In the genomic region with DNA sequence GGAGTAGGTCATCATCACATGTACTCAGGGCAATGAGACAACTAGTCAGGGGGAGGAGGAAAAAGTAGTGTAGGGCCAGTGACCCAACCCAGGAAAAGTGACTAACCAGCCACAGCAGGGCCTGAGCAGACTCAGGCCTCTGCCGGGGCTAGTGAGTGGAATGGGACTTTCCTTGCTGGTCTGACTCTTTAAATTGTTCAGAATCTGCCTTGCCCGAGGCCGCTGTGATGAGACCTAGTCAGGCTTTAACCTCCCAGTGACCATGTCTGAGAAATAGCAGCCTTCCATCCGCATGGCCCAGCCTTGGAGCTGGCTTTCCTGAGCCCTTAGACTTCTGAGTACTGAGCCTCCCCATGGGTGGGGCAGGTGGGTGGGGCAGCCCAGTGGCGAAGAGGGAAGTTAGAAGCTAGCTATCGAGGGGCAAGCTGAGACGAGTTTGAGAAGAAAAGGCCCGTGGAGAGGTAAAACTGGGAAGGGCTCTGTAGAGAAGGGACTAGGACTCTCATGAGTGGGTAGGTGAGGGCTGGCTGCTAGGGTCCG, we compare ENCODE assay signal across 9 mouse cellular contexts. TPM values are rescaled to one million over a fixed set of nuclear protein-coding genes. Genes with fewer than 3 reads are reported as not detected.
A peak's percentile ranks its signal among the peaks of the same experiment; 100 is the strongest.
DNase-seq lines count a peak whose midpoint lies in the region; ATAC-seq and TF ChIP-seq lines count a peak whose summit lies in the region.
"Had no signal": no experiment of that assay in that cellular context is flagged by ENCODE, and none has a peak within 500 bp of the region (broad histone marks: within the 10 kb centered on the region; RNA-seq: fewer than 3 reads in every experiment).

No protein-coding gene starts in this region.

- peak overlapping the region; percentile 9; the same call in 1 of the 2 replicates for H3K27ac ChIP-seq in hindbrain, embryonic 10.5 days
- no peak overlapping the region for H3K27ac ChIP-seq in hindbrain, embryonic 11.5 days (ENCODE audit: low read depth, low read length)
- H3K27ac ChIP-seq in embryonic facial prominence, embryonic 14.5 days (replicated peaks; ENCODE audit: low read depth, low read length): peak overlapping the region; percentile 4; the same call in 1 of the 2 replicates
- peak overlapping the region; percentile 92 for H3K27ac ChIP-seq in limb, embryonic 10.5 days
- no peak overlapping the region for H3K27ac ChIP-seq in forebrain, embryonic 16.5 days (ENCODE audit: low read length)

- H3K4me1 ChIP-seq in hindbrain, embryonic 10.5 days (replicated peaks): peaks cover 35% of the 10 kb centered on the region
- H3K4me1 ChIP-seq in hindbrain, embryonic 11.5 days (replicated peaks; ENCODE audit: control insufficient read depth, insufficient read depth, low read length): no peaks in the 10 kb centered on the region
- H3K4me1 ChIP-seq in embryonic facial prominence, embryonic 14.5 days (ENCODE audit: control insufficient read depth, insufficient read depth, low read length): peaks cover 29% of the 10 kb centered on the region
- peaks cover 54% of the 10 kb centered on the region for H3K4me1 ChIP-seq in limb, embryonic 10.5 days
- peaks cover 10% of the 10 kb centered on the region for H3K4me1 ChIP-seq in forebrain, embryonic 16.5 days (replicated peaks; ENCODE audit: control insufficient read depth, insufficient read depth, low read length)

- ATAC-seq in hindbrain, embryonic 11.5 days (ENCODE audit: low FRiP score): no peak
- ATAC-seq in embryonic facial prominence, embryonic 14.5 days (ENCODE audit: low read depth): peak; percentile 12; the same call in 1 of the 2 replicates
- no peak for ATAC-seq in forebrain, embryonic 16.5 days

- no peak overlapping the region for H3K4me2 ChIP-seq in hindbrain, embryonic 11.5 days (replicated peaks; ENCODE audit: low read depth, low read length)
- H3K4me2 ChIP-seq in embryonic facial prominence, embryonic 14.5 days (ENCODE audit: low read depth, low read length): peak overlapping the region; percentile 16; the same call in 1 of the 2 replicates
- H3K4me2 ChIP-seq in myocyte (ENCODE audit: low read depth): peak overlapping the region; percentile 96
- no peak overlapping the region for H3K4me2 ChIP-seq in forebrain, embryonic 16.5 days (ENCODE audit: low read length)
- H3K4me2 ChIP-seq: lung, embryonic 14.5 days had no signal

- no peak for DNase-seq in hindbrain, embryonic 10.5 days (ENCODE audit: low spot score)
- DNase-seq in hindbrain, embryonic 11.5 days (ENCODE audit: low spot score): no peak
- peak; percentile 54 for DNase-seq in embryonic facial prominence, embryonic 14.5 days (ENCODE audit: low spot score)
- DNase-seq in limb, embryonic 10.5 days (ENCODE audit: low spot score): no peak
- no peak for DNase-seq in ovary, postnatal 36 days (ENCODE audit: low spot score)
- DNase-seq in layer of hippocampus, adult 11-12 months (ENCODE audit: low spot score): no peak
- DNase-seq: lung, embryonic 14.5 days had no signal

- peak; percentile 57 for TF ChIP-seq POLR2A in myocyte (IDR thresholded peaks at IDR 0.05; ENCODE audit: insufficient read length, low read depth)

- H3K4me3 ChIP-seq in hindbrain, embryonic 10.5 days: no peak overlapping the region
- no peak overlapping the region for H3K4me3 ChIP-seq in hindbrain, embryonic 11.5 days (ENCODE audit: low read depth, low read length)
- no peak overlapping the region for H3K4me3 ChIP-seq in embryonic facial prominence, embryonic 14.5 days (ENCODE audit: low read depth, low read length)
- H3K4me3 ChIP-seq in limb, embryonic 10.5 days: no peak overlapping the region
- peak overlapping the region; percentile 50 for H3K4me3 ChIP-seq in myocyte
- H3K4me3 ChIP-seq in forebrain, embryonic 16.5 days (replicated peaks; ENCODE audit: low read length): no peak overlapping the region

- H3K79me2 ChIP-seq in myocyte (ENCODE audit: control insufficient read depth, insufficient read depth): peaks cover 33% of the 10 kb centered on the region

- peak overlapping the region; percentile 7 for H3ac ChIP-seq in myocyte (ENCODE audit: control insufficient read depth, insufficient read length)

- peaks cover 12% of the 10 kb centered on the region for H3K27me3 ChIP-seq in hindbrain, embryonic 10.5 days (ENCODE audit: insufficient read depth, poor library complexity, severe bottlenecking)
- H3K27me3 ChIP-seq in hindbrain, embryonic 11.5 days (ENCODE audit: control insufficient read depth, insufficient read depth, low read length): peaks cover 1% of the 10 kb centered on the region; the same call in 1 of the 2 replicates
- H3K27me3 ChIP-seq in embryonic facial prominence, embryonic 14.5 days (replicated peaks; ENCODE audit: control insufficient read depth, insufficient read depth, low read length): no peaks in the 10 kb centered on the region
- peaks cover 1% of the 10 kb centered on the region; the same call in 1 of the 2 replicates for H3K27me3 ChIP-seq in limb, embryonic 10.5 days (ENCODE audit: low read depth, poor library complexity, severe bottlenecking)
- no peaks in the 10 kb centered on the region for H3K27me3 ChIP-seq in myocyte (ENCODE audit: control insufficient read depth, insufficient read depth, insufficient read length)
- no peaks in the 10 kb centered on the region for H3K27me3 ChIP-seq in forebrain, embryonic 16.5 days (replicated peaks; ENCODE audit: control insufficient read depth, insufficient read depth, low read length)

- H3K9ac ChIP-seq in hindbrain, embryonic 11.5 days (ENCODE audit: low read depth, low read length): no peak overlapping the region
- H3K9ac ChIP-seq in embryonic facial prominence, embryonic 14.5 days (ENCODE audit: low read depth, low read length): no peak overlapping the region; the same call in 1 of the 2 replicates
- no peak overlapping the region for H3K9ac ChIP-seq in forebrain, embryonic 16.5 days (replicated peaks; ENCODE audit: low read depth, low read length)
- H3K9ac ChIP-seq: lung, embryonic 14.5 days had no signal

- H3K9me3 ChIP-seq in hindbrain, embryonic 10.5 days: 0 out of 2 replicates have a peak, but pooled peaks cover 4% of the 10 kb centered on the region
- no peaks in the 10 kb centered on the region for H3K9me3 ChIP-seq in hindbrain, embryonic 11.5 days (ENCODE audit: control insufficient read depth, low read length)
- H3K9me3 ChIP-seq in embryonic facial prominence, embryonic 14.5 days (ENCODE audit: control insufficient read depth, low read length): no peaks in the 10 kb centered on the region
- H3K9me3 ChIP-seq in limb, embryonic 10.5 days (replicated peaks): no peaks in the 10 kb centered on the region
- no peaks in the 10 kb centered on the region for H3K9me3 ChIP-seq in forebrain, embryonic 16.5 days (ENCODE audit: control insufficient read depth, low read length)

- 68% methylated on average over 9 of the region's 9 CpGs for WGBS in hindbrain, embryonic 10.5 days
- WGBS in hindbrain, embryonic 11.5 days: 71% methylated on average over 9 of the region's 9 CpGs
- WGBS in embryonic facial prominence, embryonic 14.5 days: 50% methylated on average over 9 of the region's 9 CpGs
- whole genome bisulfite sequencing in limb, embryonic 10.5 days: 57% methylated on average over 9 of the region's 9 CpGs
- 71% methylated on average over 9 of the region's 9 CpGs for WGBS in forebrain, embryonic 16.5 days

- no peaks in the 10 kb centered on the region for H3K36me3 ChIP-seq in hindbrain, embryonic 10.5 days
- no peaks in the 10 kb centered on the region for H3K36me3 ChIP-seq in hindbrain, embryonic 11.5 days (ENCODE audit: control insufficient read depth, insufficient read depth, low read length)
- H3K36me3 ChIP-seq in embryonic facial prominence, embryonic 14.5 days (ENCODE audit: control insufficient read depth, insufficient read depth, low read length): no peaks in the 10 kb centered on the region
- H3K36me3 ChIP-seq in limb, embryonic 10.5 days: no peaks in the 10 kb centered on the region
- no peaks in the 10 kb centered on the region for H3K36me3 ChIP-seq in myocyte (ENCODE audit: control insufficient read depth, insufficient read depth)
- H3K36me3 ChIP-seq in forebrain, embryonic 16.5 days (ENCODE audit: control insufficient read depth, insufficient read depth): no peaks in the 10 kb centered on the region

RNA-seq across cellular contexts. Expression of gene Capg, which starts 4.9 kb away (rescaled TPM):
- 13.4 and 14.1 TPM in 2 replicates for polyA plus RNA-seq in hindbrain, embryonic 10.5 days (2016; fragmentation: Nextera tagmentation; extraction: Ambion mirVana)
- 10.4 TPM in 2 replicates for polyA plus RNA-seq in hindbrain, embryonic 11.5 days (2014; fragmentation: Nextera tagmentation; extraction: Ambion mirVana)
- 70.8 and 75.9 TPM in 2 replicates for polyA plus RNA-seq in embryonic facial prominence, embryonic 14.5 days (2014; fragmentation: Nextera tagmentation; extraction: Ambion mirVana)
- polyA plus RNA-seq in limb, embryonic 10.5 days (2016; fragmentation: Nextera tagmentation; extraction: Ambion mirVana): 20.8 and 23.3 TPM in 2 replicates
- 394 TPM for polyA plus RNA-seq in myocyte (2012; fragmentation: generic; extraction: Trizol)
- 4.9 and 5.4 TPM in 2 replicates for polyA plus RNA-seq in forebrain, embryonic 16.5 days (2015; fragmentation: Nextera tagmentation; extraction: Ambion mirVana)

RNA-seq across cellular contexts. Expression of gene Sh2d6, which starts 27.6 kb away (rescaled TPM):
- 0.15 and 0.21 TPM in 2 replicates for polyA plus RNA-seq in hindbrain, embryonic 10.5 days (2016; fragmentation: Nextera tagmentation; extraction: Ambion mirVana)
- polyA plus RNA-seq in hindbrain, embryonic 11.5 days (2014; fragmentation: Nextera tagmentation; extraction: Ambion mirVana): 0.45 and 0.66 TPM in 2 replicates
- polyA plus RNA-seq in embryonic facial prominence, embryonic 14.5 days (2014; fragmentation: Nextera tagmentation; extraction: Ambion mirVana): not detected in 2 replicates
- 0.15 TPM in 1 of 2 replicates, not detected in the other for polyA plus RNA-seq in limb, embryonic 10.5 days (2016; fragmentation: Nextera tagmentation; extraction: Ambion mirVana)
- 1.1 TPM for polyA plus RNA-seq in myocyte (2012; fragmentation: generic; extraction: Trizol)
- polyA plus RNA-seq in forebrain, embryonic 16.5 days (2015; fragmentation: Nextera tagmentation; extraction: Ambion mirVana): 0.39 and 0.52 TPM in 2 replicates
- polyA plus RNA-seq: lung, embryonic 14.5 days had no signal

RNA-seq across cellular contexts. Expression of gene Elmod3, which starts 49.1 kb away (rescaled TPM):
- polyA plus RNA-seq in hindbrain, embryonic 10.5 days (2016; fragmentation: Nextera tagmentation; extraction: Ambion mirVana): 13.7 and 15.7 TPM in 2 replicates
- polyA plus RNA-seq in hindbrain, embryonic 11.5 days (2014; fragmentation: Nextera tagmentation; extraction: Ambion mirVana): 17.7 and 18.5 TPM in 2 replicates
- polyA plus RNA-seq in embryonic facial prominence, embryonic 14.5 days (2014; fragmentation: Nextera tagmentation; extraction: Ambion mirVana): 18.7 and 18.8 TPM in 2 replicates
- polyA plus RNA-seq in limb, embryonic 10.5 days (2016; fragmentation: Nextera tagmentation; extraction: Ambion mirVana): 14.0 and 14.6 TPM in 2 replicates
- 6.4 TPM for polyA plus RNA-seq in myocyte (2012; fragmentation: generic; extraction: Trizol)
- polyA plus RNA-seq in forebrain, embryonic 16.5 days (2015; fragmentation: Nextera tagmentation; extraction: Ambion mirVana): 16.9 and 17.0 TPM in 2 replicates

RNA-seq across cellular contexts. Expression of gene Retsat, which starts 49.2 kb away (rescaled TPM):
- 7.7 and 8.5 TPM in 2 replicates for polyA plus RNA-seq in hindbrain, embryonic 10.5 days (2016; fragmentation: Nextera tagmentation; extraction: Ambion mirVana)
- polyA plus RNA-seq in hindbrain, embryonic 11.5 days (2014; fragmentation: Nextera tagmentation; extraction: Ambion mirVana): 6.0 and 7.4 TPM in 2 replicates
- 16.4 and 18.2 TPM in 2 replicates for polyA plus RNA-seq in embryonic facial prominence, embryonic 14.5 days (2014; fragmentation: Nextera tagmentation; extraction: Ambion mirVana)
- polyA plus RNA-seq in limb, embryonic 10.5 days (2016; fragmentation: Nextera tagmentation; extraction: Ambion mirVana): 9.9 and 10.1 TPM in 2 replicates
- 14.9 TPM for polyA plus RNA-seq in myocyte (2012; fragmentation: generic; extraction: Trizol)
- 4.1 and 5.0 TPM in 2 replicates for polyA plus RNA-seq in forebrain, embryonic 16.5 days (2015; fragmentation: Nextera tagmentation; extraction: Ambion mirVana)

Comparison
In these comparisons a context has a peak if more than half of its experiments do, and no peak if none do; other contexts are left out.
1. H3K27ac ChIP-seq: peak in hindbrain, embryonic 10.5 days (single experiment), embryonic facial prominence, embryonic 14.5 days (single experiment) and limb, embryonic 10.5 days (single experiment); none in hindbrain, embryonic 11.5 days (single experiment) and forebrain, embryonic 16.5 days (single experiment).
2. H3K4me2 ChIP-seq: peak in embryonic facial prominence, embryonic 14.5 days (single experiment) and myocyte (single experiment); none in hindbrain, embryonic 11.5 days (single experiment) and forebrain, embryonic 16.5 days (single experiment).